Mouse (Mus musculus): ENCODE results near the gene Tardbp.

DNA sequence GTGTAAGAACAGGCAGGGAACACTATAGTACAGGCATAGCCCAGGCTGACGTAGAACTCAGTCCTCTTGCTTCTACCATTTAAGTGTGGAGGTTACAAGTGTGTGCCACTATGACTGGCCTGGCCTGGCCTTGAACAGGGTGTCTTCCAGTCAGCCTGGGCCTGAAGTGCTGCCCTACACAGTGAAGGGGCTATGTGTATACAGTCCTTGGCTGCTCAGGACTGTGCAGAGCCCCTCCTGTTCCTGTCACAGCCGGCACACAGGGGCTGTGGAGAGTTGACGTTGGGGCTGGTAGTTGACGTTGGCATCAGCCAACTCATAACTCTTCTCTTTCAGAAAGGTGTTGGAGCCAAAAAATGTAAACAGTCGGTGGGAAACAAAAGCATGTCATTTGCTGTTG is 45.4 kb downstream of the Tardbp start:
- TF ChIP-seq CTCF (conservative IDR thresholded peaks at IDR 0.05; ENCODE audit: low read length) (no peak), NANOG (IDR thresholded peaks at IDR 0.05; ENCODE audit: borderline replicate concordance, low read length) (no peak), POU5F1 (IDR thresholded peaks at IDR 0.05; ENCODE audit: borderline replicate concordance, low read length) (no peak)

Measured in E14TG2a.4 (cell line).